Mouse (Mus musculus): ENCODE data around the gene Ncdn. TPM values are rescaled to one million over a fixed set of nuclear protein-coding genes. Genes with fewer than 3 reads are reported as not detected.
A peak's percentile ranks its signal among the peaks of the same experiment; 100 is the strongest.

The Ncdn gene
- total RNA-seq, 1 experiment from 2014 or later: 23.8 TPM

DNA sequence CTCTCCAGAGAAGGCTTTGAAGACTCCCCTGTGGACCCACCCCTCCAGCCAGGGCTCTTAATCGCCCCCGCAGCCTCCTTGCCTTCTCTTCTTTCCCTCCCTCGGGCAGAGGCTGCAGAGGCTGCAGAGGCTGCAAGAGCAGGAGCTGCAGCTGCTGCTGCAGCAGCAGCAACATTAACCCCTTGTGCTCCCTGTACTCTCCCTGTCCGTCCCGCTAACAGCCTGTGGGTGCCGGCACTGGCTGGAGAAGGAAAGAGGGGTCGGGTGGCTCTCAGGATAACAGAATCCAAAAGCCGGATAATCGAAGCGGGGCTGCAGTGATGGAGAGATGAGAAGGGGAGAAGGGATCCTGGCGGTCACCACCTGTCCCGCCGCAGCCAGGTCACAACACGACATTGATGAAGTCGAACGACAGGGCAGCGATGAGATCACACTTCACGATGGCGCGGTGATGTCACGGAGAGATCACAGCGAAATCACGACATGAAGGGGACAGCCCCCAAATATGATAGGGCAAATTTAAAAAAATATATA lies 563 bp downstream of the Ncdn start:
- DNase-seq: peak; percentile 49

DNA sequence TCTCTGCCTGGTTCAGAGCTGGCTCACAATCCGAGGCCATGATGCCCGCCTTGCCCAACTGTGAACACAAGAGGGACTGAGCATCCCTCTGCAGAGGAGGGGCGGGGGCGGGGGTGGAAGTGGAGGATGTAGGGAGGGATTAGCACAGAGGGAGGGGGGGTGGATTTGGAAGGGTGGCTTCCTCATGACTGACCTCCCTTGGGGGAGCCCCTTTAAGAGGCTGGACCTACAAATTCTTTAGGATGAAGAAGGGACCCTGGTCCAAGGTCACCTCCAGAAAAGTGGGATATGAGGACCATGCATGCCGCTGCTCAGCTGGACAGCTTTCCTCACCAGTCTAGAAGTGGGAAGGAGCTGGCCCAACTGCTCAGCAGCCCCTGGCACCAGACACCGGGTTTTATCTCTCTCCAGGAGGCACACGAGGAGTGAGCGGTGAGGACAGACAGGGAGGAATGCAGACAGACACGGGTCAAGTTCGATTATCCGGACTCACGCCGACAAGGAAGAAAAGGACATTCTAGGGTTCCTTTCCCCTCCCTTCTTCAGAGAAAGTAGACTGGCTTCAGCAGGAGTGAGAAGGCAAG lies 1.1 kb downstream of the Ncdn start:
- DNase-seq: peak; percentile 44

DNA sequence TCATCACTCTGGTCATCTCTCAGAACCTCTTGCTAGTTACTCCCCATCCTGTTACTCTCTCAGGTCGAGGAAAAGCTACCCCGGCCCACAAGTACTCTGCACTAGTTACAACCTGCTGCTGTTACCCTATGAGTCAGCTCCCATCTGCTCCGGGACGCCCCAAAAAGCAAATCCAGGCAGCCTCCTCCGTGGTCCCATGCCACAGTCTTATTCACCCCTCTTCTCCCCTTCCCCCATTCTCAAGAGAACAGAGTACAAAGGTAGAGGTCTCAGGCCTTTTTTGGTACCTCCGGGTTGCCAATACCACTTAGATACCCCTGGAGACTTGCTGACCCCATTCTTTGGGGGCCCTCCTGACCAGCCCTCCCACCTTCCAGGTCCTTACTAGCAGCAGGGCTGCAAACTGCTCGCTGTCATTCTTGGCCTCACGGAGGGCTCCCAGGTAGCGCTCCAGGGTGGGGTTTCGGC lies 1.6 kb downstream of the Ncdn start:
- no peak for DNase-seq

DNA sequence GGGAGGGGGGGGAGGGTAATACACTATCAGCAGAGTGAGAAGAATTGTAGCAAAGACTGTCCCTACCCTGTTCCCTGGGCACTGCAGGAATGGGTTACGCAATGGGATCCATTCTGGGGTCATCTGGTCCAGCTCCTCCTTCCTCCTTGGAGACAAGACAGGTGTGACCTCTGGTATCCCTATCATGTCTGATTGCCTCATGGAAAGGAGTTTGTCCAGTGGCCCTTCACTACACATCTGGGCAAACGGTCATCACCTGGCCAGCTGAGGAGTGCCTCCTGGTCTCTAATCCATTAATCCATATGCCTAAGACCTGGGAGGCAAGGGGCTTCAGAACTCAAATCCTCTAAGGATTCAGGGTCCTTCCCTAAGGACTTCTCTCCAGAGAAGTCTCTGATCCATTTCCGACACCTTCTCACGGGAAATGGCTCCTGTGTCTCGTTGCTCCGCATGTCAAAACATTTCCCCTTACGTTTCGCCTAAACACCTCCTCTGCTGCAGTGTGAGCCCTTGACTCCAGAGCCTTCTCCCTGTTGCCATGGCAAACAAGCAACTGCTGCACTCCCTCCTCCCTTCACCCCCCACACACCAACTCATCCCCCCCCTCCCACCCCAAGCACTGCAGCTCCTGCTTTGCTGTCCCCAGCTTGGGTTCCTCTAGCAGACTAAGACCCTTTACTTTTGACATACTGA lies 2.2 kb downstream of the Ncdn start:
- DNase-seq: no peak

DNA sequence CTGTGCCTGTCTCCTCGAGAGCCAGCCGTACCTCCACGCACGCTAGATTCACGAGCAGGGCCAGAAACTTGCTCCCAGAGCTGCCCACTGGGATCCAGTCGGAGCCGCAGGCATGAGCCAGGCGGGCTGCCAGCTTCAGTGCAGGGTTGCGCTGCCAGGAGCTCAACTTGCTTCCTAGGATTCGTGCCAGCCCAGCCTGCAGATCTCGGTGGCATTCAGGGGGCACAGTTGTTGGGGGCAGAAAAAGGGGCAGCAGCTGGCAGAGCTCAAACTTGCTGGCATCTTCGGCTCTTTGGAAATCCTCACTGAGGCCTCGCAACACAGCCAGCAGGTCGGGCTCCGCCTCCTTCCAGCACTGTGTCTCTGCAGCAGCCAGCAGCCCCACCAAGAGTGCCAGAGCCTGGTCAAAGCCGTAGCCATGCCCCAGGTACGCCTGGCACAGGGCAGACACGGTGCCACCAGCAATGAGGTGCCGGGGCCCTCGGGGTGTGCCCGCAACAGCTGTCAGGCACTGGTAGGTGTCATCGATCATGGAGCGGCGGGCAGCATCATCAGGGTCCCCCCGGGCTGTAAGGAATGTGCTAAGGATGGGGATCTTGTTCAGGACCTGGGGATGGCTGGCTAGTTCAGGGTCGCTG lies 3.1 kb downstream of the Ncdn start:
- peak; percentile 65 for DNase-seq

DNA sequence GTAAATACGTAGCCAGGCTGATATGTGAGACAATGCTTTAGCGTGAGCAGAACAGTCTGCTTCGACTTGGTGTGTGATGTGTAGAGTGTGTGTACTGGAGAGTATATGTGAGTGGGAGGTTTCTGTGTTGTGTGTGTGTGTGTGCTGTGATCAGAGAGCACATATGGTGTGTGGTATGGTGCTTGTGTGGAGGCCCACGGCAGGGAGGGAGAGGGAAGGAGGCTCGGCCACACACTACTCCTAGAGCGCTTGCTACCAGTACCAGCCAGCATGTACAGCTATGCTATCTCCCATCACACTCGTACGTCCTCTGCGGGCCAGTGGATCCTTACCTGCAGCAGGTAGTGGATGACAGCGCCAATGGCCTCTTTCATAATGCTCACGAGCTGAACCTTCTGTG lies 3.7 kb downstream of the Ncdn start:
- no peak for DNase-seq

DNA sequence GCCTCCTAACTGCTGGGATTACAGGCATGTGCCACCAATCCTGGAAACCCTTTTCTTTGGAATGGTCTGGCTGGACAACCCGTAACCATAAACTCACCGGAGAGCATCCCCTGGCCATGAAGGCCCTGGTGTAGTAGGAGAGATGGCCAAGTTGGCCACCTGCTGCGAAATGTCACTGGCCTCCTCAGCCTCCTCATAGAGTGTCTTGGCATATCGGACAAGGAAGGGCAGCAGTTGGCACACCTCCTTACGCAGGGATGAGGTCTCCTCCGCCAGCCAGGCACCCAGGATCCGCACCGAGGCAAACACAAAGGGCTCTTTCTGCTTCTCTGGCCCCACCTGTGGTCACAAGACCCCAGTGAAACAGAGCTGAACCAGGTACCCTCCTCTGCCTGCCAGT lies 4.9 kb downstream of the Ncdn start:
- no peak for DNase-seq

DNA sequence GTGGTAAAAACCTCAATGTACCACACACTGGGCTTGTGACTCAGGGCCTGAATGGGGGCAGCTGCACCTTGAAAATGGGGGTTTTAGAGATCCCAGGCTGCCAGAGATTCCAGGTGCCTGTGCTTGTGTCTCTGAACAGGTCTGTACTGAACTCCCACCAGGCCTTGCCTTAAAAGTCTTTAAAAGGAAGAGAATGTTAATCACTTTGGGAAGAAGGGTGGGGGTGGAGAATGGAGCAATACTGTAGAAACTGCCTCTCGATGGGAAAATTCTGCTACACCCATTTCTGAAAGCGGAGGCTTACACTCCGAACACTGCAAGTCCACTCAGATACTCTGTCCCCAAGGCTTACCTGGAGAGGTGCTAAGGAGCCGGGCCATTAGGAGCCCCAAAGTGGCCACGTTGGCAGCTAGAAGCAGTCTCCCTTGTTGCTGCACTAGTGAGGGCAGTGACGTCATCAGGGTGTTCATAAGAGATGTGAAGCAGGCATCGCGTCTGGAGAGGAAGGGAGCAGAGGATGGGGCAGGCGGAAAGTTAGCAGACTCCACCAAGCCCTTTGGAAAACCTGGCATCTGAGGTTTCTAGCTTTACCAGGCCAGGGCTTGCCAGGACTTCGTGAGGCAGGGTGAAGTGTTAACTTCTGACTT lies 6.9 kb downstream of the Ncdn start:
- DNase-seq: no peak

DNA sequence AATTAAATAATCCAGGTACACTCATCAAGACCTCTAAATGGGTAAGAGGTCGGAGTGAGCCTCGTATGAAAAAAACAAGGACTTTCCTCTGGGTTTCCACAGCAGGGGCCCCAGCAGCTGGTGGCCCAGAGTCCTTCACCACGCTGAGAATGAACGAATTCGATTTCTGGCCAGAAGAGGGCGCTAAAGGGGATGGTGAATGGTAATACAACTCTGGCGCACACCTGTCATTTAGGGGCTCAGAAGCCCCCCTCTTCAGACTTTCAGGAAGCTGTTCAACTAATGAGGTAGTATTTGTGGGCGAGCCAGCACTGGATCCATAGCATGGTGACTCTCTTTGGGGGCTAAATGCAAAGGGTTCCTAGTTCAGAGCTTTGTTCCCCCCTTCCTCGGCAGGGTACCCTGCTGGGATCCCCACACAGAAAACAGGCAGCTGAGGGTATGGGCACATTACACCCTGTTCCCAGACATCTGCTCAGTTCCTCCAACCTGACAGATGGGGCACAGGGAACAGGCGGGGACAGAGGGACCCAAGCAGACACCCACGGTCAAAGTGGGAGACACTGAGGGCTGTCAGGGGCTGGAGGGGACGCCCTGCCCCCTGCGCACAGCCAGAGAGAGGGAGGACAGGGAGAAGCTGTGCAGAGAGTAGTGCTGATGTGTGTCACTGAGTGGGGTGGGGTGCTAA lies 7.6 kb downstream of the Ncdn start:
- DNase-seq: peak; percentile 73

DNA sequence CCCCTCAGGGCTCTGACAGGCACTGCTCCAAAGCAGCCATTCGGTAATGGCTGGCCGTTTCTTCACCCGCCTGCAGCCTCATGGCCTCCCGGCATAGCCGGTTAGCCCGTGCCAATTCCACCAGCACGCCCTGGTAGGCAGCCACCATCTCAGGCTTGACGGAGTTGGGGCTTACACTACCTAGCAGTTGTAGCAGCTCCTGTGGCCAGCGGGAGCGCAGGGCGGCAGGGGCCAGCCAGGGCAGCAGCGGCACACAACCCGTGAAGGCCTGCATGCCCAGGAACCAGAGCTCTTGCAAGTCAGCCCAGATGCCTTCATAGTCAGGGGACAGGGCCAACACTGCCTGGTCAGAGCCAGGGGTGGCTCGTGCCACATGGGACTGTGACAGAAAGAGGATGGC lies 8.4 kb downstream of the Ncdn start:
- DNase-seq: peak; percentile 35

DNA sequence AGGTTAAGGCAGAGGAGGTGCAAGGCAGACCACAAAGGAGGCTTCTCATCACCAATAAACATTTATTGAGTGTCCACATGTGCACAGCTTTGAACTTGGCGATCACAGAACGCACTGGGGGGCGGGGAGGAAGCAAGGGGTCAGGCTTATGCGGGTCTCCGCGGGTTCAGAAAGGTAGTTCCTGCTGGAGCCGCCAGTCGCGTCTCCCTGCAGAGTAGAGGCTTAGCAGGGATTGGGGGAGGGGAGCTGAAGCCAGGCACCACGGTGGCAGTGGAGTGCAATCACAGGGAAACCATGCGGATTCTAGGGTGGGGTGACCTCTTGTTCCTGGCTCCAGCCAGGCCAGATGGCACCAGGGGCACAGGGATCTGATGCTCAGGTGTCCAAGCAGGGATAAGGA lies 9.5 kb downstream of the Ncdn start:
- DNase-seq: no peak

DNA sequence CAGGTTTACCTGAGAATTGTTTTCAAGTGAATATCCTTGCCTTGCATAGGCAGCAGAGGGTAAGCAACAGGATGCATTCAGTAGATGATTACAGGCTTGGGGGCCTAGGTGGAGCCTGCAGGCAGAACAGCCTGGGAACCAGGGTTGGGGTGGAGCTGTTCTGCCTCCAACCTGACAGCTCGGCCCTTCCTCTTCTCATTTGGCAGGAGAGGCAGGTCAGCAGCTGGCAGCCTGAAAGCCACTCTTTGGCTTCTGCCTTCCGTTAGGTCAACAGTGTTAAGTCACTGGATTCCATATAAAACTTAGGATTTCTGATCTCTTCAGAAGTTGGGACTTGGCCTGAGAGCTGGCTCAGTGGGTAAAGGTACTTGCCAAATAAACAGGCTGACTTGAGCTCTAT lies 10.3 kb downstream of the Ncdn start:
- DNase-seq: no peak

DNA sequence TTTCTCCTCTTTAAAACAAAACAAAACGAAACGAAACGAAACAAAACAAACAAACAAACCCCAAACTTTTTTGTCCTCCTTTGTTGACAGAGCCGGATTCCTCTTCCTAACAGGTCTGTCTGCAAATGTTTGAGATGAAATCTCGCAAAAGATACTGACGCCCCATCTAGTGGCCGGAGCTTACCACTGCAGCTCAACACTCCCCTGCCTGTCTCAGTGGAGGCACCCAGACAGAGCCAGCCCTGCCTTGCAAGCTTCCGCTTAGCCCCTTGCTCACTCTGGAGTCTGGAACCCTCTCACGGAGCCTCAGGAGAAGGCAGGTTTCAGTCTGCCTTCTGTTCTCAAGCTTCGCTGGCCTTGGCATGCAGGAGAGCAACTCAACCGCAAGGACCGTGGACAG lies 11.8 kb downstream of the Ncdn start:
- peak; percentile 84 for DNase-seq

DNA sequence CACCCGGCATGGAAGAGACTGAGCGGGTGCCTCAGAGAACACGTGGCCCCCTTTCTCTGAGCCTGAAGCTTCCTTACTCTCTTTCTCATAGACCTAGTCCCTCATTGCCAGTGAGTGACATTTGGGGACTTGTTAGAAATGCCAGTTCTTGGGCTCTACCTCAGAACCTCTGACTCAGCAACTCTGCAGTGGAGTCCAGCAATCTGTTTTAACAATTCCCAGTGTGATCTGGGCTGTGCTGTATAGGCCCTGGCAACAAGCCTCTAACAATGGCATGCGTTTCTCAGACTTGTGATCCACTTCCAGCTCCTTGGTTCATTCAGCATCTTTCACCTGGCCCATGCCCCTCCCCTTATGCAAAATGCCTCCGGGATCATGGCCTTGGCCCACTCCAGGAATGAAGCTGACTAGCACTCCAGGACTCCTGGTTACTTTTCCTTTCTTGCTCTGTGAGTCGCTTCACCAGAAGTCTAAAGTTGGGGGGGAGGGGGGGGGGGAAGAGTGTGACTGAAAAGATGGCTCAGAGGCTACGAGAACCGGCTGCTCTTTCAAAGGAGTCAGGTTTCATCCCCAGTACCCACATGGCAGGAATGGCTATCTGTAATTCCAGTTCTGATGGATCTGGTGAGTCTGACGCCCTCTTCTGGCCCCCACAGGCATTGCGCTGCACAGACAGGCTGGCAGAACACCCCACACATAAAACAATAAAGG lies 13.1 kb downstream of the Ncdn start:
- DNase-seq: peak; percentile 48

DNA sequence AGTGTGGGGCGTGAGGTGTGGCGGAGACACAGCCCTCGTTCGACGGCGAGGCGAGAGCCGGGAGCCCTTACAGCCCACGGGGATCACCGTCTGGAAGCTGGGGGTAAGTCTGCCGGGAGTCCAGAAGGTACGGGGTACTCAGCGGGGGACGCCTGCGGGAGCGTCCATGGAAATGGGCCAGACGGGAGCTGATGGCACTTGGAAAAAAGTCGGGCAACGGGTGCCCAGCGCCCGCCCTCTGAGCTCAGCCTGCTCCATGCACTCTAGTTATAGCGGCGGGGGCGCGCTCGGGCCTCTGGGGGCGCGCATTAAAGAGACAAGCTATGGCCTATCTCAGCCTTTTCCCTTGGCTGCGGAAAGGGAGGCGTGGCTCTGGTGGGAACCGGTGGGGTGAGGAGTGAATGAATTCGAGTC lies 17.2 kb downstream of the Ncdn start, which contains the start of gene Tfap2e:
Gene Tfap2e, minus strand, starts transcription at position 240 of the 414 bp plus-strand sequence.
- DNase-seq: peak; percentile 69

DNA sequence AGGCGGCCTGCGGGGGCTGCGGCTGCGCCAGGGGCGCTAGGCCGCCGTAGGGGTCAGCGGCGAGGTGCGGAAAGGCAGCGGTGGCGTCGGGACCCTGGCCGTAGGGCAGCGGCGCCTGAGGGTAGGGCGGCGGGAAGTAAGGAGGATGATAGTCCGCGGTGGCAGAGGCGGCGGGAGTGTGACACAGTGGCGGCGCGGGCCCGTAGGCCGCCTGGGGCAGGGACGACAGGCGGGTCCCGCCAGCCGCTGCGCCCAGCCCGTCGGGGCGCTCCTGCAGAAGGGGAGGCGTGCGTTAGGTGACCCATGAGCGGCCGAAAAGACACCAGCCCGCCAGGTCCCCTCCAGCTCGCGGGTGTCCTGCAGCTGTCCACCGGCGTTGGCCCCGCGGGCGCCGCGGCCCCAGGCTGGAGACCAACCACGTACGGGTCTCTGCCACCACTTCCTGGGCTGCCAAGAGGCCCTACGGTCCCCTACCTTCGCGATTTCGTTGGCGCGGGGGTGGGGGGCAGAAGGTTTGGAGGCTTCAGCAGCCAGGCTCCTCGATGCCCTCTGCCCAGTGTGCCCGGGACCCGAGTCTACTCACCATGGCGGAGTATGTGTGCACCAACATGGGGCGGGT lies 17.7 kb downstream of the Ncdn start:
- DNase-seq: no peak

DNA sequence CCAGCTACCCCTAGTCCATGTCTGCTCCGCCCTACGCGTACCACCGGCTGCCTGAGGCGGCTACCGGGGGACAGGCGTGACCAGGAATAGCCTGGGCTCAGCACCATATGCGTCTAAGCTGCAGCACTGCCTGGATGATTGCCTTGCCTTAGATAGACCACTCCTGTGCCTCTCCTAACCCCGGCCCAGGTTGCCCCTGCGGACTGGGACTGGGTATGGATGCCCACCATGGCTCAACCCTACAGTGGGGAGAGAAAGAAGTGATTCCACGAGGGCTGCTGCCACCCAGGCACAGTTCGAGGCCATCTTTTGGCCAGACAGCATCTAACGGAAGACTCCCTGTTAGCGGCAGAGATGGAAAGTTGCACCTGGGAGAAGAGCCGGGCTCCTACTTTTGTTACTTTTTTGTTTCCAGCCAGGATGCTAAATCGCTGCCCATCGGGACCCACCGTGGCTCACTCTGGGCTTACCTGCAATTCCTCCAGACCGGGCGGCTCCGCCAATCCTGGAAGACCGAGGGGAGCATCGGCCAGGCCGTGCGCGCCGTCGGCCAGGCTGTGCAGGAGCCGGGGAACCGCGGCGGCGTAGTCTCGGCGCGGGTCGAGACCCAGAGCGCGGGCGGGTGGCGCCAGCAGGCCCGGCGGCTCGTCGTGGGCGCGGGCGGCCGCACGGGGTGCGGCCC lies 18.4 kb downstream of the Ncdn start:
- no peak for DNase-seq

DNA sequence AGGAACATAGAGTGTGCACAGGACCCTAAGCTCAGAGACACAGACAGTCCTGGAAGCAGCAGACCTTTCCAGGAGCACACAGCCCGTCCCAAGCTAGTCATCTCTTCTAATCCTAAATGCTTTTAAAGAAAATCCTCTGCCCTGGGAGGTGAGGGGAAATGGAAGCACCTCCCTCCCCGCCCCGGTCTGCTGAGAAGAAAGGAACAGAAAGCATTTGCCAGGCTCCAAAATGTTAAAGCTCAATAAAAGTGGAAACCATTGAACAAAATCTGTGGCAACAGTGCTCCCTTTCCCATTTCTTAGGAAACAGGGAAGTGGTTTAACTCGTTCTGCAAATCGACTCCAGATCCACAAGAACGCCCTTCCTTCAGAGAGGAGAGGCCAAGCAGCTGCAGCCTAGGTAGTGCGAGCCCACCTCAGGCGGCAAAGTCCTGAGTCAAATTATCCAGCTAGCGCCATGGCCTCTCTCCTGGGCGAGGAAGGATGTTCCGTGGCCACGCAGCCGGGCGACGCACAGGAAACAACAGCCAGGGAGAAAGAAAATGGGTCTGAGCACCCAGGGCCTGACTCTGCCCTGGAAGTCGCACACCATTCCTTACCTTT lies 19.1 kb downstream of the Ncdn start:
- DNase-seq: no peak

DNA sequence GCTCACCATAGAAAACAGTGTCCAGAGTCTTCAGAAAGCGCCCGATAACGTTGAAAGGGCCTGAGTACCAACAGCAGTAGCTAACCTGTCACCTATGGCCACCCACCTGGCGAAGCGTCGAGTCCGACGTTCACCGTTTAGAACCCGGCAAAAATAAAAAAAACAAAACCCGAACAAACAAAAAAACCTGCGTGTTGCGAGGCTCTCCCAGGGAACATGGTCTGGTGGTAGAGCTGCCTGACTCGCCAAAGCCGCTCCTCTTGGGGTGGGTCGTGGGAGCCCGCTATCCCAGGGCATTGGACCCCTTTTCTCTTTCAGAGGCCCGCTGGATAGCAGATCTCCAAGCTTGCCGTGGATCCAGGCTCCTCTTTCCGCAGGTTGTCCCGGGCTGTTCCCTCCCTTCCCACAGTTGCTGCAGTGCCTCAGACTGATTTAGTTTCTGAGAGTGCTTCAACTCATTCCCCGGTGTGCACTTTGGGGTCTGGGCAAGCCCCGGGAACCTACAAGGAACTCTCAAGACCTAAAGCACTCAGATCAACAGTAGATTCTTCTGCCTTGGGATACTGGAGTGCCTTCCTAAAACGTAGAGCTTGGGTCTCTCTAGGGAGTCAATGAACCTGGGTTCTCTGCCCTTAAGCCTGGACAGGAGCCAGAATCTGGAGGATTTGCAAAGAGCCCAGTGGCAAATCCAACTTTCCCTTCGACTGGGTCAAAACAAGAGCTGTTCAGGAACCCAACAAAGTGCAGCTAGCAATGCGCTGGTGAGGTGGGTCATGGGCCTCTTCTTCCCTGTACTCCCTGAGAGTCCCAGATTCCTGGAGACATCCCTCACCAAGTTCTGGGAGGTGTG lies 20.5 kb downstream of the Ncdn start:
- DNase-seq: peak; percentile 53

Data from adrenal gland, postnatal 14 days (tissue).